Mouse (Mus musculus) frontal cortex, adult (tissue): Measurements from ENCODE around the gene Angptl4.
A peak's percentile ranks its signal among the peaks of the same experiment; 100 is the strongest.

Experiments
- ATAC-seq: cut with Nextera tagmentation; 2 replicates; pipeline ENCODE4 v1.9.2; 2017; ENCODE audit warnings: mild to moderate bottlenecking, moderate library complexity, mixed read lengths; ENCODE audit not compliant: low TSS enrichment

The Angptl4 gene

GRCm38 (mm10) chr17:33804745-33805144 lies 23.1 kb upstream of the Angptl4 start:
- ATAC-seq, result no peak

GRCm38 (mm10) chr17:33804205-33804604 lies 22.6 kb upstream of the Angptl4 start:
- ATAC-seq, result no peak

- no peak for ATAC-seq
These were observed 20.6 kb upstream of the Angptl4 start for GRCm38 (mm10) chr17:33802221-33802620.

- no peak for ATAC-seq
These were observed 17.6 kb upstream of the Angptl4 start for GRCm38 (mm10) chr17:33799277-33799676.

- no peak for ATAC-seq
These were observed 16.7 kb upstream of the Angptl4 start for GRCm38 (mm10) chr17:33798306-33798705.

GRCm38 (mm10) chr17:33788732-33789131 lies 7.1 kb upstream of the Angptl4 start:
- no peak for ATAC-seq

- ATAC-seq, result peak; percentile 88; the same call in 1 of the 2 replicates
These were observed 4.7 kb upstream of the Angptl4 start for GRCm38 (mm10) chr17:33786375-33786774.

- ATAC-seq, result no peak
These were observed 3.3 kb upstream of the Angptl4 start for GRCm38 (mm10) chr17:33784939-33785338.

- peak; percentile 18; the same call in 1 of the 2 replicates for ATAC-seq
These were observed 1.8 kb upstream of the Angptl4 start for GRCm38 (mm10) chr17:33783408-33783807.

- no peak for ATAC-seq
These were observed 437 bp upstream of the Angptl4 start for GRCm38 (mm10) chr17:33782067-33782466.

GRCm38 (mm10) chr17:33780431-33780830 lies 1.2 kb downstream of the Angptl4 start:
- no peak for ATAC-seq

- ATAC-seq, result no peak
These were observed 1.7 kb downstream of the Angptl4 start for GRCm38 (mm10) chr17:33779967-33780295.

- ATAC-seq, result peak; percentile 74
These were observed 2.2 kb downstream of the Angptl4 start for GRCm38 (mm10) chr17:33779271-33779966.

GRCm38 (mm10) chr17:33775287-33775686 lies 6.3 kb downstream of the Angptl4 start:
- no peak for ATAC-seq

GRCm38 (mm10) chr17:33774573-33775155 lies 7.0 kb downstream of the Angptl4 start:
- ATAC-seq, result no peak

- no peak for ATAC-seq
These were observed 7.6 kb downstream of the Angptl4 start for GRCm38 (mm10) chr17:33773871-33774572.

GRCm38 (mm10) chr17:33773426-33773825 lies 8.2 kb downstream of the Angptl4 start:
- no peak for ATAC-seq

GRCm38 (mm10) chr17:33771617-33772016 lies 10.0 kb downstream of the Angptl4 start:
- ATAC-seq, result no peak

GRCm38 (mm10) chr17:33766389-33766788 lies 15.2 kb downstream of the Angptl4 start:
- no peak for ATAC-seq

- ATAC-seq, result peak; percentile 99
These were observed 21.1 kb downstream of the Angptl4 start, which contains the start of gene Rab11b for GRCm38 (mm10) chr17:33760255-33761165. TSS of gene Rab11b (minus strand) at chr17:33760530.

- peak; percentile 48 for ATAC-seq
These were observed 21.8 kb downstream of the Angptl4 start for GRCm38 (mm10) chr17:33759767-33760254.

- no peak for ATAC-seq
These were observed 24.4 kb downstream of the Angptl4 start for GRCm38 (mm10) chr17:33757231-33757630.
